Mouse (Mus musculus) left cerebral cortex, postnatal 10 days (tissue): Measurements from ENCODE around the gene Phactr2. TPM values are rescaled to one million over a fixed set of nuclear protein-coding genes. Genes with fewer than 3 reads are reported as not detected.

ENCODE experiments used
- DNase-seq, 2 experiments: peaks; one replicate each; pipeline ENCODE4 v3.0.0; 2021 to 2022; ENCODE audit warnings: low spot score in 2 of 2, mixed read lengths in 1 of 2; ENCODE audit errors: extremely low spot score in 1 of 2
- intact Hi-C: fragments of 180-260 bp; cut with DNase I; formaldehyde crosslinking; loops from one replicate; pipeline ENCODE4 v1.15.1; 2025
- total RNA-seq, 2 experiments: library from RNA; stranded (reverse); gene quantifications; 2 replicates each; pipeline ENCODE4 v1.2.3; 2021

Phactr2 gene
- total RNA-seq, 2 experiments from 2014 or later, result 14.8 to 17.2 TPM

DNA sequence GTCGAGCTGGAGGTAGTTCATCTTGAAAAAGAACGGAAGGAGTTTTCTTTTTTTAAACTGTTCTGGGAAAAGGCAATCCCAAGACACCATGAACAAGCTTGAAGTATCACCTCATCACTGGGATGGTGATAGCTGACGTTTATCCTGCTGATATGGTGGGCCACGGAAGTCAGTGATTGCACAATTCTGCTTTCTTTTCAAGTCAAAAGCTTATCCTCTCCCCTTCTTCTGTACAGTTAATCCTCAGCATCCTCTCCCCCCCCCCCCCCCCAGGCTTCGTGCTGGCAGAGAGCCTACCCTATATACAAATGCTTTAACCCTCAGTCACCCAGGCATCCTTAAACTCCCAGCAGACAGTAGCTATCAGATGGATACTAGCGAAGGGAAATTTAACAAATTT, 228.5 kb downstream of the Phactr2 start:
- no peak for DNase-seq
- intact Hi-C loops, result no loop called here

DNA sequence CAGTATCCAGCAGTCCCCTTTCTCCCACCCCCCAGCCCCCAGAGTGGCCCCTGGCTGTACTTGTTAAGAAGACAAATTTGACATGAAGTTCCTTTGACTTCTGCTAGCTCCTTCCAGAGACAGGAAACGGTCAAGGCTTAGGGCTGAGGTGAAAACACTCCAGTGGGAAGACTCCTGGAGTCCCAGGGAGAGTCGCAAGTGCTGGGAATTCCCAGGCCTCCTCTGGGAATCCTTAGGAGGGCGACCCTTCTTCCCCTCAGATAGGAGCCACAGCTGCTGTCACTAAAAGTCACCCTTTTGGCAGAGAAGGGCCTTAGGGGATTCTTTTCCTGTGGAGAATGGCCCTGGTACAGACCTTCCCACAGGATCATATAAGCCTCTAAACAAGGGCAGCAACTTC, 230.0 kb downstream of the Phactr2 start:
- DNase-seq, result no peak
- intact Hi-C loops, result no loop called here

DNA sequence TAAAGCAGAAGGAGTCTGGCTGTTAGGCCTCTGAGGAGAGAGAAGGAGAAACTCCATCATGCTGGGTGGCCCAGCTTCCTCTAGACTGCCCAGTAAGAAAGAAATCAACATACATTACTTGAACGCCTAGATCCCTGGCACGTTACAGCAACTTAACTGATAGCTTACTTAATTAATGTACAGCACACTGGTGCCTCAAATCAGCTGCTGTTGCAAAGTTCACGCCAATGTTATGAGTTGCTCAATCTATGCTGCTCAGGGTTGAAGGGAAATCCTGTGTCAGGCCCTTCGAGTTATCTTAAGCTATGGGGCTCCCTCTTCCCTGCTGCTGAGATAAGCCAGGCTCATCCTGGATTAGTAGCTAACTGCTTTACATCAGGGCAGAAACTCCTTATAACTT, 233.8 kb downstream of the Phactr2 start:
- intact Hi-C loops, result no loop called here

DNA sequence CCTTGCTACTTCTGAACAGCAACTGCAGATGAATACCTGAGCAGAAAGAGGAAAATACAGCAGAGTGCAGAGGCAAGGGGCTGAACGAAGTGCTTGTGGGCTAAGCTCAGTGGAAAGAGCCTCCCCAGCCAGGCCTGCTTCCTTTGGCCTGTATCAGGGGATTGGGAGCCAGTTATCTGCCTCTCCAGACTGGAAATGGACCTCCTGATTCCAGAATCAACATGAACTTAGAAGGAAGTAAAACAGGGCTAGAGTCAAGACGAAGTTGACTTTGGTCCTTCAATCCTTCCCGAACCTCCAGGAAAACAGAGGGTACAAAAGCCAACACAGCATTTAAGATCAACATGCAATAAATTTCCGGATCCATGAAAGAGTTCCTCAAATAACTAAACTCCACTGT, 236.0 kb downstream of the Phactr2 start:
- no peak for DNase-seq
- intact Hi-C loops, result no loop called here

More for the DNA sequence above, 233.8 kb downstream of the Phactr2 start:
- no peak for DNase-seq

DNA sequence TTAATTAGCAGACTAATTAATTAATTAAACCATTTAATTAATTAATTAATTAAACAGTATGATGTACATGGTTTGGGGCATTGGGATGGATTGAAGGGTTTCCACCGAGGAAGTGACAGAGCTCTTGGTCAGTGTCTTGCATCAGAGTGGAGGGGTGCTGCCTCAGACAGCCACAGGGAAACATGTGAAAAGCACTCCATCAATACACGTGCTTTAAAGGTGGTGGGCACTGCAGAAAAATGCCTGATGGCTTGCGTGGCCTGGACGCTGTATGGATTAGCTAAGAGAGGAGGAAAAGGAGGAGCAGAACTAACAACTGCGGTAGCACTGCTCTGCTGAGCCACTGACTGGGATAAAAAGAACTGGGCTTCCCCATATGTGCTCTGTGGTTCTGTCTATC, 237.3 kb downstream of the Phactr2 start:
- intact Hi-C loops, result no loop called here
- DNase-seq, result no peak

DNA sequence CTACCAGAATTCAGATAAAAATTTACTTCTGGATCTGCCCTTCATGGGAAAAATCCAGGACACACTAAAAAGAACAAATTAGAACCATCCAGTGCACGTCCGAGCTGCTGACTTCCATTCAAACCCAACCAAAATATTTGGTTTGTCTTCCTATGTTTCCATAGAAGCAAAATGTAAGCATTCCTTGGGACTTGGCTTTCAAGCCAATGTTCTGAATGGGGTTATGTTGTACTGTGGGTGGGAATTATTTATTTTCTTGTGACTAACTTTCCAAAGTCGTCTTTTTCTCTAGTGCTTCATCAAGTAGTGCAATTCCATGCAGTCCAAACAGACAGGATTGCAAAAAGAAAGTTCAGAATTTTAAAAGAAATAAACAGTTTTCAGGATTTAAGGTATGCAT, 239.7 kb downstream of the Phactr2 start:
- DNase-seq, result no peak
- intact Hi-C loops, result no loop called here

DNA sequence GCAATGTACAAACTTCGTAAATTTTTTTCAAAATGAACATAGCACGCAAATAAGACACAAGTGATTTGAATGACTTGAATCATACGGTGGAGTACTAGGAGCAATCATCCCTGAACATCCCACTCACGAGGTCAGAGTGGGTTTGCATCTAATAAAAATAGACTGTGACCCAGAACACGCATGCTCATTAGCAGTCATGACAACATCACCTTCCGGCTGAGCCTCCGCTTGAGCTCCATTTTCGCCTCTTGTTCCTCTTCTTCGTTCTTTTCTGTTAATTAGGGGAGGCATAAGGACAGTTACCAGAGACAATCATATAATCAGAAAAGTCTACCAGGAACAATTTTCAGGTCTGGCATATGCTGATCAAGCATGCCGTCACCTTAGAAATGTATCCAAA, 240.3 kb downstream of the Phactr2 start:
- no peak for DNase-seq
- intact Hi-C loops, result no loop called here

DNA sequence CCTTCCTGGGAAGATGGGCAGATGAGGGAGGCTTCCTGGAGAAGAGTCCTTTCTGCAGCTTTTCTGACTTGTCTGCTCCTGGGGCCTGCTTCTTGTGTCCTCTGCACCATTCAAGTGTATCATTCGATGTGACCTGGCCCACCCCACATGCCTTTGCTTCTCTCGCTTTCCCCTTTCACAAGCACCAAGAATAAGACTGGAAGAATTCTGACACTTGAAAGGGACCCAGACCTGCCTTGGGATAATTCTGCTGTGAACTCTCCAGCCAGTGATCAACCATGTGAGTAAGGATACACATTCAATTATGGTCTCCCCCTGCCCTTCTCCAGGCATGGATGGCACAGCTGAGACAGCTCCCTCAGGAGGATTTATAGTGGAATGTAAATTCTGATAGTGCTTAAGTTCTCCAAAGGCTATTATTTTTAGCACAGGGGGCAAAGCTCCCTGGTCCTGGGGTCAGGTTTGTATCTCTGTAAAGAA, 241.0 kb downstream of the Phactr2 start:
- DNase-seq, result no peak
- intact Hi-C loops, result no loop called here

DNA sequence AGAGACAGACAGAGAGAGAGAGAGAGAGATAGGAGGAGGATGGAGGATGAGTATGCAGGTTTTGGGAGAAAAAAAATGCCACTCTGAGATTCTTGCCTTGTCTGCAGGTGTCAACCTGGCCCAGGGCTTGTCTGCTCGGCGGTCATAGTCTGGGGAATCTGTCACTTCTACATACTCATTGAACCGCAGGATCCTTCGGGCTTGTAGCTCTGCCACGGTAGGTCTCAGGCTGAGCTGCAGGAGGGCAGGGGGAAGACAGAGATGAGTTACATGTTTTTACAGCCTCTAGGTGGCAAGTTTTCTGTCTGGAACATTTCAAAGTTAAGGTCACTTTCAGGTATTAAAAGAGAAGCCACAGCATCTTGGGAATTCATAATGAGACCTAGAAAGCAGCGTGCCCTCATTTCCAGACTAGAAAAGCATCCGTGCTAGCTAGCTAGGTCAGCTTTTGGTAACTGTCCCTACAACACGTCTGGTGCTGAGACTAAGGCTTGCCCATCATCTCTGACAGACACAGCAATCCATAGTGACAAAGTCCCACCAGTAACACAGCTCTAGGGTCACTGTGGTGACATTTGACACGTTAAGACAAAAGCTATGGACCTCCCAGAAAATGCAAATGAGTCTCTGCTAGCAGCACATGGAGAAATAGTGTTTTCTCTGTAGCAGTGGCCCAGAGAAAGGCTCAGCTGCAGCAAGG, 241.6 kb downstream of the Phactr2 start:
- intact Hi-C loops, result no loop called here
- DNase-seq, result no peak

DNA sequence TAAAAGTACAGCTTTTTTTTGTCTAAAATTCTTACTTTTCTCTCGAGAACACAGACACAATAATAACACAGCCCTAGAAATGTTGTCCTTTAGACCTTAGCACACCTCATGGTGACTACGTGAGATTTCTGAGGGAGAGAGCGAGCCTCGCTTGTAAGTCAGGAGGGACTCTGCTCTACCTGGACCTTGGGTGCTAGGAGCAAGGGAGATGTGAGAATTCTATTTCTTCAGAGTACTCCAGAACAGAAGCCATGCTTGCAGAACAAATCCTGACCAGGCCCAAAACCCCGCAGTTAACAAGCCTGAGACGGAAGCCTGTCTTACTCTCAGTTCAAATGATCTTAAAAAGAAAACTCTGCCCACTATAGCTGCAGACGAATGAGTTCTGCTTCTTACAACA, 243.5 kb downstream of the Phactr2 start:
- intact Hi-C loops, result no loop called here
- DNase-seq, result no peak

DNA sequence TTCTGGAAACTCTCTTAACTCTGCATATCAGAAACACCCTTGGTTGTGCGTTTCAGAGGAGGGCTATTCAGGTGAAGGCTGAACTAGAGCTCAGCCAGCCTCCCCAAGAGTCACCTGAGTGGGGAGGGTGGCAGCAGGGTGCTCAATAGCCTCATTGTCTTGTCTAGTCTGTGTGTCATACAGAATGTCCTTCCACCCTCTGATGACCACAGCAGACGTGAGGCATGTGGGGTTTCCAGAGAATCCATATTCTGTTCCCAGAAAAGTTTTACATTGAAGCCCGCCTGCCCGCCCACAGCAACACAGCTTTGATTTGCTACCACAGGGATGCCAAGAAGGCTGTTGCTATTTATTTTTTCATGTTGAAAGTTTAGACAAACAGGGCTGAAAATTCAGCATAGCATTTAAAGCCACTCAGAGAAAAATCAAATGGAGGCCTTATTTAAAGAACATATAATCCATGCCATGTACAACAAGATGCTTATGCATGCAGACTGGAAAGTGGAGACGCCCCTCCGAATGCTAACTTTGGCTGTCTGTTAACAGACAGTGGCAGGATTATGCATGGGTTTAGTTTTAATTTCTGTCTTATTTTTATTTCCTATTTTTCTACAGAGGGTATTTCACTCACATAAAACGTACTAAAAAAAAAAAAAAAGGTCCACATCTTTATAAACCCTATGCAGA, 248.7 kb downstream of the Phactr2 start:
- peak in 1 of 2 experiments; percentile 4 for DNase-seq
- intact Hi-C loops, result no loop called here

DNA sequence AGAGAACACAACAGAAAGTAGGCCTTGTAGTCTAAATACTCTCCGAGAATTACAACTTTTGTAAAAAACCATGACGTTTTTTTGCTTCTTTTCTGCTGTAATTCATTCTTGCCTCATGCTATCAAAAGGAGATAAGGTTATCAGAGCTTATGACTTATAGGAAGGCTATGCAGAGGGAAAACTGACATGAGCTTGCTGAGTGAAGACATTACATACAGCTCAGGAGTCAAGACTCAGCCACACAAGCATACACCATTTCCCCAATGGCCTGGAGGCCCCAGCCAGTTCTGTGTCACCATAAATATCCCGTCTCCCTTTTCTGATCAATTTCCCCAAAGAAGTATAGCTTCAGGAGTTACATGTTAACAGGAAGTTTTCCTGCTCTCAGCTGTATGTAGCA, 252.1 kb downstream of the Phactr2 start:
- intact Hi-C loops, result no loop called here
- no peak for DNase-seq

DNA sequence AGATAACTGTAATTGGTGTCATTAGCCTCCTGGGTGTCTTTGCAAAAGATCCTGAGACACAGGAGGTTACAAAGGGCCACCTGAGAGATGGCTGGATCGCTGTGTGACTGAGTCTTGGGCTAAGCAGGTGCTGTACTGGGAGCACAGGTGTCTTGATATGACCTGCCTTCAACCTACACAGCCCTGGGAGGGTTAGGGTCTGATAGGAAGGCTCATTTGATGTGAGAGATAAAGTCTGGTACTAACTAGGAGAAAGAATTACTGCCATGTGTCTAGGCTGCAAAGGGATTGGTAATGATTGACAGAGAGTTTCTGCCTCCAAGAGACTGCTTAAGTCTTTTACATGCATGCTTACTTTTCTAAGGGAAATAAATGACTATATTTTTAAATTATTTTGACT, 254.2 kb downstream of the Phactr2 start:
- intact Hi-C loops, result no loop called here
- no peak for DNase-seq

DNA sequence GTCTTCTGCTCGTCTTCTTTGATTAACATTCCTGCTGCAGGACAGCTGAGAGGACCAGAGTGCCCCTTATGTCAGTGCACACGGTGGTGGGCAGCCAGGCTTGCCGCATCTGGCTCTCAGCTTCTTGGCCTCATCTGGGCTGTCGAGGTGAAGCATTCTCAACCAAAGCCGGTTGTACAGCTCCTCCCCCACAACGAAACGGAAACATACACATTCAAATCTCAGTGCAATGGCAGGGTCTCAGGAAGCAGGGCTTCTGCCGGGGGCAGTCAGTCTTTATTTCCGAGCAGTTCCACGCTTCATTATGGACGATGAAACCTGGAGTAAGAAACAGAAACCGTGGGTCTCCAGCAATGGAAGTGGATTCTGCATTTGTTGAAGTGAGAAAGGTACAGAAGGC, 260.3 kb downstream of the Phactr2 start:
- DNase-seq, result no peak
- intact Hi-C loops, result no loop called here

DNA sequence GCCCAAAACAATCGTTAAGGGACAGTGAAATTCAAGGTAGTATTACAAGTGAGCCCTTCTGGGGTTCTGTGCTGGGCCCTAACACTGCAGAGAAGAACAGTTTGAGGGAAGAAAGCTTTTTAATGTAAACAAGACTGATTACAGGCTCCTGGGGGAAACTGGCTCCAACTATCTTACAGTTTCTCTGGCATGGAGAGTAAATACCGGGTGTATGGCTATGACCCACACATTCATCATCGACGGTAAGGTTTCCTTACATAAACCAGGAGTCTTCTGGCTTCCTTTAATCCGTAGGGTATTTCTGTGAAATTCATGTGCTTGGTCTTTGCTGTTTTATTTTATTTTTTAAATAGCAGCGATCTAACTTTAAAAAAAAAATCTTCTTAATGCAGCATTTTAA, 261.4 kb downstream of the Phactr2 start:
- DNase-seq, result no peak
- intact Hi-C loops, result no loop called here

DNA sequence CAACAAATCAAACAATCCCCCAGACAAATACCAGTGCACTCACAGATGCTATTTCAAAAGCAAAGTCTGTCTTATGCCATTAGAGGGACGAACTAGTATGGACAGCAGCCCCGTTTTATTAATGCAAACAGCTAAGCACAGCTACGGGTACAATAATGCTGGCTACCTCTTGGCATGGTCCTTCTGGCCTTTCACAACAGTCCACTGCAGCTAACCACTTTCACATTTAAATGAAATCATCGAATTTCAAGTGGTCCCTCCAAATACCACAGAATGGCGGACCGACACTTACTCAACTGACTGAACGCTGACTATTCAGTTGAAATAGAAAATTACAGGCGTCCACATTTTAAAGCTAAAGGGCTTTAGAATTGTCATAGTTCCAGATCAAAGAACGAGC, 261.9 kb downstream of the Phactr2 start:
- intact Hi-C loops, result no loop called here
- no peak for DNase-seq

DNA sequence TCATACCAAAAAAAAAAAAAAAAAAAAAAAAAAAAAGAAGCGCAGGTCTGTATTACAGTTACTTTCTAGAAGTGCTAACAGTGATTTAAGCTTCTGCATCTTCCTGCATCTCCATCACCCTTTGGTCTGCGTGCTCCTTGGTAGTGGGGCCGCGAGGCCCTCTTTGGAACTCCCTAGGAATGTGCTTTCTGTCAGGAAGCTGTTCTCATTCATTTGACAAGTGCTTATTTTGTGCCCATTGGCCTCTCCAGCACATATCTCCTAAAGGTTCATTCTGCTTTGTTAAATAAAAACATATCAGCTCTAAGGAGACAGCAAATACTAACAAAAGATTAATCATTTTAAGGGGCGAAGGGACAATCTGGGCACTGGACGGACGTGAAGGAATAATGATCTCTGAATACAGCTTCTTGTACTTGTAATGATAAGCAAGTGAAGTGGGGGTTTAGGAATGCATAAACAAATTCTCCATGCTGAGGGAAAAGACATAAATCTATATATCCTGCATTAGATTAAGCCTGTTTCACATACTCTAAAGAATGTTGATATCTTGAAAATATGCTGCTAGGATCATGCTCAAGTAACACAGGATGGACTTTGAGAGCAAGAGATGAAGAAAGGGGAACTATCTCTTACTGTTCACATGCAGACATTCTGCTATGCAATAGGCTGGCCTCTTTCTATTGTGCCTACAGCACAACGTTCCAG, 264.1 kb downstream of the Phactr2 start:
- no peak for DNase-seq
- intact Hi-C loops, result no loop called here

DNA sequence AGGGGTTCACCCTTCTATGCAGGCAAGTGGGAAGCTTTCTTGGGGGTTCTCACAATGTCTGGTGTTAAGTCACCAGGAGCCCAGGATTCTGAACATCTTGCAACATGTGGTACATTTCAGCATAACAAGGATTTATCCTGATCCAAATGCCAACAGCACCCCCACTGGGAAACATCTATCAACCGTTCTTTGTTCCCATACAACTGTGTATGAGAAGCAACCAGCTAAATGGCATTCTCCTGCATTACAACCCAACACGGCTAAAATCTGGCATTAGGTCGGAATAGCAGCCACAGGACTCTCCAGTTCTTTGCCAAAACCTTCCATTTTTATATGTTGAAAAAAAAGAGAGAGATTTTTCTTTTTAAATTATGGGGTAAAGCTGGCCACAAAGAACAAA, 264.7 kb downstream of the Phactr2 start:
- DNase-seq, result no peak

DNA sequence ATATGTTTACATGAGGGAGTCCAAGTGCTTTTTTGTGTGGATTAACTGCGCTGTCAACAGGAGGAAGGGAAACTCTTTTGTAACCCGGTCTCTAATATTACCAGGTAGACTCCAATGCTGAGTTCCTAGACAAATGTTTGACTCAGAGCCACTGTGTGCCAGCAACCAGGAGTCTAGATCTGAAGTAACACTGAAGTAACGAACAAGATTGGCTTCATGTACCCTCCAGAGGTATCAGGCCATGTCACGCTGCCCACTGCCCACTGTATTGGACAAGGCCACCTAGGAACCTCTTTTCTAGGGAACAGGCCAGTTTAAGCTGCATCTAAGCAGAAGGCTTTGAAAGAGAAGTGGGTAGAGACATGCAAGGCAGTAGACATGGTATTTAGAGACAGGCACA, 265.2 kb downstream of the Phactr2 start:
- intact Hi-C loops, result no loop called here
- no peak for DNase-seq

More for the DNA sequence above, 264.7 kb downstream of the Phactr2 start:
- intact Hi-C loops, result no loop called here

DNA sequence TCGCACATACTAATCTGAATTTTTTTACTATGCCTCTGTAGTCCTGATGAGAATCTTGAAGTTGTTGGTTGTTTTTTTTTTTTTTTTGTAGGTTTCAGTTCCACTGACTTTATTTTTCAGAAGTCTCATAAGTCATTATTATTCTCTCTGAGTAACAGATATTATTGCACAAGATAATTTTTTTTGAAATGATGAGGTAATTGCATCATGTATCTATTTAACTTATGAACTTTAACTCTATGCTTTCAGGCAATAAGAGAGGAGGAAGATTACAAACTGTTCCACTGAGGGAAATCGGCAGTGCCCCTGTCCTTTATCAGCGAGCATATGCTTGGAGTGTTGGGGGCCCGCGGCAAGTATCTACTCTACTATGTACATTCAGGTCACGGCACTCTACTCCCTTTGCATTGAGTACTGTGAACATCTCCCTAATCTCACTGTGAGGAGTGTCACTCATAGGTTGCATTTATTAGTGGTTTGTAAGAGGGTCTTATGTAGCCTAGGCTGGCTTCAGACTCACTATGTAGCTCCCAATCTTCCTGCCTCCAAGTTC, 272.4 kb downstream of the Phactr2 start:
- intact Hi-C loops, result no loop called here
- DNase-seq, result no peak
